Mouse (Mus musculus): ENCODE results near the gene Zbtb40. TPM values are rescaled to one million over a fixed set of nuclear protein-coding genes. Genes with fewer than 3 reads are reported as not detected.

Gene Zbtb40
- polyA plus RNA-seq, 1 experiment from 2014 or later: 3.5 TPM

DNA sequence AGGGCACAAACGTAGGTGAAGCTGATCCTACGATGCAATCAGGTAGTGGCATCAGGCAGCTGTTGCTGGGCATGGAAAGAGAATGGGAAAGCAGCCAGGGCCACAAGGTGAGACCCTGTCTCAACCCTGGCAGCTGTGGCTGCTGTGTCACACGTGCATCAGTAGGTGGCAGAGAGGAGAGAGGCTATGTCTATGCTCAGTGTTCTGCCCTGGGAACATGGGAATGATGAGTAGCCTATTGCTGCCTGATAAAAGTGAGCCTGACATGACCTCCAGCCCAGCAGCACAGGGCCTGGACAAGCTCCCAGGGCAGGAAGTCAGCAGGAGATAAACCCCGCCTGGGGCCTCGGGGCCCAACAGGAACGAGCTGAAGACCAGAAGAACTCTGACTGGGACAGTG lies 23.0 kb downstream of the Zbtb40 start:
- Histone ChIP-seq H3K9ac (ENCODE audit: low read length) (no peak overlapping the region), H3K4me2 (ENCODE audit: low read depth, low read length) (no peak overlapping the region), H3K9me3 (replicated peaks; ENCODE audit: control insufficient read depth, low read length) (no peaks in the 10 kb centered on the region), H3K4me3 (replicated peaks; ENCODE audit: low read length) (no peak overlapping the region), H3K36me3 (ENCODE audit: control insufficient read depth, insufficient read depth, low read length) (no peaks in the 10 kb centered on the region), H3K27me3 (ENCODE audit: control insufficient read depth, insufficient read depth, low read length) (no peaks in the 10 kb centered on the region), H3K4me1 (ENCODE audit: control insufficient read depth, insufficient read depth, low read length) (no peaks in the 10 kb centered on the region), H3K27ac (ENCODE audit: low read length) (no peak overlapping the region)
- WGBS: 57% methylated on average over 6 of the region's 6 CpGs
- ATAC-seq (ENCODE audit: insufficient read depth, low FRiP score): no peak

DNA sequence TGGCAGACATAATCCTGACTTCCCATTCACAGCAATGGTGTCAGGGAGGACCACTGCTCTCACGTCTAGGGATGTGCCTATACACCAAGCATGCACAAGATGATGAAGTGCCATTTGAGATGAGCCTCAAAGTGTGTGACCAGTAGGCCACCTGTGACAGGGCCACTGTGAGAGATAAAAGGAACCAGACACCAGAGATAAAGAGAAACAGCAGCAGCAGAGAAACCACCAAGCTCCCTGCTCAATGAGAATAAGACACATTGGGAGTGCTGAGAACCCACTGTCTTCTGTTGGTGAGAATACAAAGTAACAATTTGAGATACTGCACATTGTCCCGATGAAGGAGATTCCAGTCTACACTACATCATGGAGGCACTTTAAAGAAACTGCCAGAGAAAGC lies 23.5 kb downstream of the Zbtb40 start:
- no peak overlapping the region for H3K9ac ChIP-seq (ENCODE audit: low read length)
- H3K27ac ChIP-seq (ENCODE audit: low read length): no peak overlapping the region
- ATAC-seq (ENCODE audit: insufficient read depth, low FRiP score): no peak
- H3K9me3 ChIP-seq (replicated peaks; ENCODE audit: control insufficient read depth, low read length): no peaks in the 10 kb centered on the region
- no peaks in the 10 kb centered on the region for H3K27me3 ChIP-seq (ENCODE audit: control insufficient read depth, insufficient read depth, low read length)
- no peaks in the 10 kb centered on the region for H3K36me3 ChIP-seq (ENCODE audit: control insufficient read depth, insufficient read depth, low read length)
- no peak overlapping the region for H3K4me3 ChIP-seq (replicated peaks; ENCODE audit: low read length)
- no peak overlapping the region for H3K4me2 ChIP-seq (ENCODE audit: low read depth, low read length)
- WGBS: 76% methylated on average over 2 of the region's 2 CpGs
- no peaks in the 10 kb centered on the region for H3K4me1 ChIP-seq (ENCODE audit: control insufficient read depth, insufficient read depth, low read length)

DNA sequence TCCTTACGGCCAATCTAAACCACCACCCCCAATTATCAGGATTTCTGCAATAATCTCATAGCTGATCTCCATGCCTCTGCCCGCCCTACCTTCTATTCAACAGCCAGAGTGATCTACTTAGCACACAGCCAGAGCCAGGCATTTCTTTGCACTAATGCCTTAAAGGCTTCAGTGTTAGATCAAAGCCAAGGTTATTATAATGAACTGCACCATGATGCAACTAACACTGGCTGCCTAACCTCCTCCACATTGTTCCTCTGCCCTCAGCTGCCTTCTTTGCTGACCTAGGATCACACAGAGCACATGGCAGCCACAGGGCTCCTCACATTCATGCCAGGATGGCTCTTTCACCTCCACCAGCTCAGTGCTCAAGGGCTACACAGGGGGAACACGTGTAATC lies 28.5 kb downstream of the Zbtb40 start:
- no peak overlapping the region for H3K4me2 ChIP-seq (ENCODE audit: low read depth, low read length)
- ATAC-seq (ENCODE audit: insufficient read depth, low FRiP score): no peak
- H3K4me3 ChIP-seq (replicated peaks; ENCODE audit: low read length): no peak overlapping the region
- H3K36me3 ChIP-seq (ENCODE audit: control insufficient read depth, insufficient read depth, low read length): peaks cover 3% of the 10 kb centered on the region; the same call in 1 of the 2 replicates
- H3K27me3 ChIP-seq (ENCODE audit: control insufficient read depth, insufficient read depth, low read length): no peaks in the 10 kb centered on the region
- H3K9me3 ChIP-seq (replicated peaks; ENCODE audit: control insufficient read depth, low read length): no peaks in the 10 kb centered on the region
- no peaks in the 10 kb centered on the region for H3K4me1 ChIP-seq (ENCODE audit: control insufficient read depth, insufficient read depth, low read length)
- 70% methylated on average over 3 of the region's 3 CpGs for WGBS
- H3K9ac ChIP-seq (ENCODE audit: low read length): no peak overlapping the region
- H3K27ac ChIP-seq (ENCODE audit: low read length): no peak overlapping the region

DNA sequence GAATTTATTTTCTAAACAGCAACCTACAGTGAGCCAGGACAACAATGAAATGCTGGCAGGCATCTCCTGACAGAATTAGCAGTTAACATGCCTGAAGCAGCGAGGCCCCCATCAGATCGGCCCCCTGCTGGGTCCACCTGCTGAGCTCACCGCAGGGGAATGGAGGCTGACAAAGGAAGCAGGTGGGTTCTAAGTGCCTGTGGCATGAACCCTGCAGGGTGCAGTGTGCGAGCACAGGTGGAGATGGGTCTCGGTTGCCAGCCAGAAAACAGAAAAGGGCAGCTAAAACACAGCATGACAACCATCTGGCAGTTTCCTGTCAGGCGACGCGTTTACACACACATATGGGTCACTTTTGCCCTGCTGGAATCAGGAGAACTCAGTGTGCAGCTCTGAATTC lies 32.7 kb downstream of the Zbtb40 start:
- H3K9me3 ChIP-seq (replicated peaks; ENCODE audit: control insufficient read depth, low read length): no peaks in the 10 kb centered on the region
- WGBS: 65% methylated on average over 8 of the region's 8 CpGs

DNA sequence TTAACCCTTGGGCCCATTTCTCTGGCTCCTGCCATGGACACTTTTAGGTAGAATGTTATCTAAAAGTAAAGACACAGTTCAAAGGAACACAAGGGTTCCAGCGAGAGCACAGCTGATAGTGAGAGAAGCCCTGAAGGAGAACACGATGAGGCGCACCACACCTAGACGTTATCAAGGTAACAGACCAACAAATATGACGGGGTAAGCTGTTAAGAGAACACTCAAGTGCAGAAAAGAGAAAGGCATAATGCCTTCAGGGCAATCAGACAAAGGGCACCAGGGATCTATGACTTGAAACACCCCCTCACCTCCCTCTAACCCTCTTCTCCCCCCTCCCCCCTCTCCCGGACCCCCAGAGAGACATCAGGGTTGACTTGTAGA lies 33.1 kb downstream of the Zbtb40 start:
- no peak for ATAC-seq (ENCODE audit: insufficient read depth, low FRiP score)
- no peak overlapping the region for H3K9ac ChIP-seq (ENCODE audit: low read length)
- WGBS: 74% methylated on average over 6 of the region's 6 CpGs

More for the DNA sequence above, 32.7 kb downstream of the Zbtb40 start:
- Histone ChIP-seq H3K4me2 (ENCODE audit: low read depth, low read length) (no peak overlapping the region), H3K9ac (ENCODE audit: low read length) (no peak overlapping the region), H3K27me3 (ENCODE audit: control insufficient read depth, insufficient read depth, low read length) (no peaks in the 10 kb centered on the region), H3K4me1 (ENCODE audit: control insufficient read depth, insufficient read depth, low read length) (no peaks in the 10 kb centered on the region), H3K4me3 (replicated peaks; ENCODE audit: low read length) (no peak overlapping the region), H3K27ac (ENCODE audit: low read length) (no peak overlapping the region), H3K36me3 (ENCODE audit: control insufficient read depth, insufficient read depth, low read length) (peaks cover 3% of the 10 kb centered on the region; the same call in 1 of the 2 replicates)
- ATAC-seq (ENCODE audit: insufficient read depth, low FRiP score): no peak

DNA sequence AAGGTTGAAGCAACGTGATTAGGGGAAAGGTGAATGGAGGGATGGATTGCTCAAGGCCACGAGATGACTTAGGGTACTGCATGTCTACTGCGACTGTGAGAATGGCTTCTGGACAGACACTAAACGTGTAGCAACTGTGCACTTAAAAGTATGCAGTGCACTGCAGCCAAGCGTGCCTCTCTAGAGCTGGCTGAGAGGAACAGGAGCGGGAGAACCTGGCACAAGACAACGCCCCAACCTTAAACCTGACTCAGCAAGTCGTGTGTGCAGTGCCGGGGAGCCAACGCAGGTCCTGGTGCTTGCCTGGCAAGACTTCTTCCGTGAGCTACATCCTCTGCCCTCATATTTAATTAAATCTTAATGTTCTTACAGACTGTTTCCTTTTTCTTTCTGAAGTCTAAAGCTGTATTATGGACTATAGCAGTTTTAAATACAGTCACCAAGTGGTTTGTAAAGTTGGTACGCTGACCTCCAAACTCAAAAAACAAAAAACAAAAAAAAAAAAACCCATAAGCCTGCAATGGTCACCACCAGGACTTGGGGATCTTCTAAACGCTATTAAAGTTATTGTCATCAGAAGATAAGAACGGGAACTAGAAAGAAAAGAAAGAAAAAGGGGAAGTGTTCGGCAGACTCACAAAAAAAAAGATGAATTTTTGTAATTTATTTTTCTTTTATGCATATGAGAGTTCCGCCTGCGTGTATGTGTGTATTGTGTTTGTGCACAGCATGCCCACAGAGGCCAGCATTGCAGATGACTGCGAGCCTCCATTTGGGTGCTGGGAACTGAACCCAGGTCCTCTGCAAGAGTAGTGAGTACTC lies 33.7 kb downstream of the Zbtb40 start:
- 89% methylated on average over 18 of the region's 18 CpGs for WGBS
- Histone ChIP-seq H3K4me2 (ENCODE audit: low read depth, low read length) (no peak overlapping the region), H3K4me3 (replicated peaks; ENCODE audit: low read length) (no peak overlapping the region), H3K9ac (ENCODE audit: low read length) (no peak overlapping the region), H3K4me1 (ENCODE audit: control insufficient read depth, insufficient read depth, low read length) (no peaks in the 10 kb centered on the region), H3K27me3 (ENCODE audit: control insufficient read depth, insufficient read depth, low read length) (no peaks in the 10 kb centered on the region), H3K36me3 (ENCODE audit: control insufficient read depth, insufficient read depth, low read length) (peaks cover 3% of the 10 kb centered on the region; the same call in 1 of the 2 replicates), H3K27ac (ENCODE audit: low read length) (no peak overlapping the region), H3K9me3 (replicated peaks; ENCODE audit: control insufficient read depth, low read length) (no peaks in the 10 kb centered on the region)
- ATAC-seq (ENCODE audit: insufficient read depth, low FRiP score): no peak

More for the DNA sequence above, 33.1 kb downstream of the Zbtb40 start:
- no peak overlapping the region for H3K27ac ChIP-seq (ENCODE audit: low read length)
- peaks cover 3% of the 10 kb centered on the region; the same call in 1 of the 2 replicates for H3K36me3 ChIP-seq (ENCODE audit: control insufficient read depth, insufficient read depth, low read length)
- no peak overlapping the region for H3K4me3 ChIP-seq (replicated peaks; ENCODE audit: low read length)
- H3K4me1 ChIP-seq (ENCODE audit: control insufficient read depth, insufficient read depth, low read length): no peaks in the 10 kb centered on the region
- no peaks in the 10 kb centered on the region for H3K27me3 ChIP-seq (ENCODE audit: control insufficient read depth, insufficient read depth, low read length)
- H3K4me2 ChIP-seq (ENCODE audit: low read depth, low read length): no peak overlapping the region
- no peaks in the 10 kb centered on the region for H3K9me3 ChIP-seq (replicated peaks; ENCODE audit: control insufficient read depth, low read length)

DNA sequence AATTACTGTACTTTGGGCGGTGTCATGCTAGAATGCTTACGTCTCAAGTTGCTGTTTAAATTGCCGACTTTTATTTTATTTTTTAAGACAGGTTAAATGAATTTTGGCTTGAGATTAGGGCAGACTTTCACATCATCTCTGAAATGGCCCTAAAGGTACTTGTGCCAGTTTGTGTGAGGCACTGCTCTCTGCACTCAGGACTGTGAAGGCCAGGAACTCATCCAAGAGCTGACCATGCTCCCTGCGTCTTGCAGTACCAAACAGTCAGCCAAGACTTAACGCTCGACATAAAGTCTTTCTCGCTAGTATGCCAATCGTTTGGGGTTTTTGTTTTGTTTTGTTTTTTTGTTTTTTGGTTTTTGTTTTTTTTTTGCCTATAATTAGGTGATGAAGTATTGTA lies 34.5 kb downstream of the Zbtb40 start:
- no peak for ATAC-seq (ENCODE audit: insufficient read depth, low FRiP score)
- H3K4me3 ChIP-seq (replicated peaks; ENCODE audit: low read length): no peak overlapping the region
- 90% methylated on average over 8 of the region's 8 CpGs for WGBS

DNA sequence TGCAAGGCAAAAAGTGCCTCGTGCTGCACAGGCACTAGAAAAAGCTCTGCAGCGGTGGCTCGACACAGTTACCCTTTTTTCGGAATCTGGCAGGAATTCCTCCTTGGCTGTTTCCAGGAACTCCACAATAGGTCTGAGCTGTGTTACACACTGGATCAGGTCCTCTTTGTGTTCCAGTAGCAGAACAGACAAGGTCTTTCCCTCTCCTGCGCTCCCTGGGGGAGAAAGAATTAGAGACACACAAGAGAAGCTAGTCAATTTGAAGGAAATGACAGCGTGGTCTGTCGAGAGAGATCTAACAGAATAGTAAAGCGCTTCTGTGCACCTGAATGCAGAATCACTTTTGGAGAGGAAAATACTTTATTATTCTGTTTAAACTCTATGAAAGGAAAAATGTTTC lies 41.6 kb downstream of the Zbtb40 start:
- Histone ChIP-seq H3K4me2 (ENCODE audit: low read depth, low read length) (no peak overlapping the region), H3K9me3 (replicated peaks; ENCODE audit: control insufficient read depth, low read length) (no peaks in the 10 kb centered on the region), H3K27ac (ENCODE audit: low read length) (no peak overlapping the region), H3K4me1 (ENCODE audit: control insufficient read depth, insufficient read depth, low read length) (no peaks in the 10 kb centered on the region), H3K4me3 (replicated peaks; ENCODE audit: low read length) (no peak overlapping the region), H3K9ac (ENCODE audit: low read length) (no peak overlapping the region), H3K27me3 (ENCODE audit: control insufficient read depth, insufficient read depth, low read length) (no peaks in the 10 kb centered on the region), H3K36me3 (ENCODE audit: control insufficient read depth, insufficient read depth, low read length) (no peaks in the 10 kb centered on the region)
- 86% methylated on average over 8 of the region's 8 CpGs for WGBS
- no peak for ATAC-seq (ENCODE audit: insufficient read depth, low FRiP score)

More for the DNA sequence above, 34.5 kb downstream of the Zbtb40 start:
- no peak overlapping the region for H3K9ac ChIP-seq (ENCODE audit: low read length)
- no peaks in the 10 kb centered on the region for H3K9me3 ChIP-seq (replicated peaks; ENCODE audit: control insufficient read depth, low read length)
- H3K4me1 ChIP-seq (ENCODE audit: control insufficient read depth, insufficient read depth, low read length): no peaks in the 10 kb centered on the region
- no peak overlapping the region for H3K27ac ChIP-seq (ENCODE audit: low read length)
- no peaks in the 10 kb centered on the region for H3K27me3 ChIP-seq (ENCODE audit: control insufficient read depth, insufficient read depth, low read length)
- peaks cover 3% of the 10 kb centered on the region; the same call in 1 of the 2 replicates for H3K36me3 ChIP-seq (ENCODE audit: control insufficient read depth, insufficient read depth, low read length)
- no peak overlapping the region for H3K4me2 ChIP-seq (ENCODE audit: low read depth, low read length)

DNA sequence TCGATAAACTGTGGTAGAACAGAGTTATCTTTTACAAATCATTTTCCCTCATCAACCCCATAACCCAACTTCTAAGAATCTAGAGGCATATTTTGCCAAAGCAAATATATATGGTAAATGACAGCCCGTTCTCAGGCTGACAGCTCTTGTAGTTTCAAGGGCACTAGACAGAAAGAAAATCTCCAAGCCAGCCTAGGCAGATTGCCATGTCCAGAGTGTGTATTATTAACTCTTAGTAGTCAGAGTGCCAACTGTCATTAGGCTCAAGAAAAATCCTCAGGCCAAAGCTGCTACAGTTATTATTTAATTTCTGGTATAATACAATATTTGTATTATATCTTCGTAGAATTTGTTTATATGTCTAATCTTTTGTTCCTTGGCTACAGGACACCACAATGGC lies 46.8 kb downstream of the Zbtb40 start:
- WGBS: 64% methylated on average over 3 of the region's 3 CpGs
- Histone ChIP-seq H3K4me1 (ENCODE audit: control insufficient read depth, insufficient read depth, low read length) (no peaks in the 10 kb centered on the region), H3K9me3 (replicated peaks; ENCODE audit: control insufficient read depth, low read length) (no peaks in the 10 kb centered on the region), H3K4me3 (replicated peaks; ENCODE audit: low read length) (no peak overlapping the region), H3K9ac (ENCODE audit: low read length) (no peak overlapping the region), H3K27ac (ENCODE audit: low read length) (no peak overlapping the region), H3K4me2 (ENCODE audit: low read depth, low read length) (no peak overlapping the region), H3K27me3 (ENCODE audit: control insufficient read depth, insufficient read depth, low read length) (no peaks in the 10 kb centered on the region), H3K36me3 (ENCODE audit: control insufficient read depth, insufficient read depth, low read length) (no peaks in the 10 kb centered on the region)
- no peak for ATAC-seq (ENCODE audit: insufficient read depth, low FRiP score)
